Mouse (Mus musculus): ENCODE results near the gene Ak2.

DNA sequence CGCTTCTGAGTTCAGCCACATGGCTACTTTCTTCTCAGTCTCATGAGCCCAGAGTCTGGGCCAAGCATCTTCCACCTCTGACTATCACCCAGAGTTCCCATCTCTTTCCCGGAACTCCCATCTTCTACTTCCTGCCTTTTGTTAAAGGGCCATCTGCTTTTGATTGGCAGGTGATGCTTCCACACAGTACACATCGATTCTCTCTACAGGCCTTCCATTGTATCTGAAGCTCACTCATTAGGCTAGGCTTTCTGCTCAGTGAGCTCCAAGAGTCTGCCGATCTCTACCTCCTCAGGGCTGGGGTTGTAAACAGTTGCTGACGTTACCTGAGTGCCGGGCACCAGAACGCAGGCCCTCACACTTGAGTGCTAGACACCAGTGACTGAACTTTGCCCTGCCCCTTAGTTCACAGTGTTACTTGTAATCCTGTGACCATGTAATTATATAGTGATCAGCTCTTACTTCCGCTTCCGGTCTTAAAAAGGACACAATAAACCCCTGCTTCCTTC lies at the start of gene Ak2:
- TF ChIP-seq TAL1 (IDR thresholded peaks at IDR 0.05; ENCODE audit: low read length) (no peak), GATA1 (IDR thresholded peaks at IDR 0.05; ENCODE audit: low read length) (no peak)
